Mouse (Mus musculus): ENCODE results near the gene Pes1.
"Not testable (repeated sequence)": the region's sequence is repeated elsewhere in the genome, so short reads cannot be mapped to it uniquely, and the experiment has no call there.

Gene Pes1

DNA sequence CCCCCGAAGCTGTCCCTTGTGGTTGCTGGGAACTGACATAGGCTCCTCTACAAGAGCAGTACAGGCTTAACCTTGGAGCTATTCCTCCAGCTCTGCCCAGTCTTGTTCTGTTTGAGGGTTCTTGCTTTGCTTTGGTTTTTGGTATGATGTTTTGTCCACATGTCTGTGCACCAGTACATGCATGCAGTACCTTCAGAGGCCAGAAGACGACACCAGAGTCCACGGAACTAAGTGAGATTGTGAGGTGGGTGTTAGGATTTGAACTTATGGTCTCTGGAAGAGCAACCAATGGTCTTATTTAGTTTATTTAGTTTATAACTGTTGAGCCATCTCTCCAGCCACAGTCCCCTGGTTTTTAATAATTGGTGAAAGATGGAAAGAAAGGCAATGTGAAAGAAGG, 42.7 kb downstream of the Pes1 start:
- no peak for DNase-seq (ENCODE audit: low spot score in 2 of 2)

DNA sequence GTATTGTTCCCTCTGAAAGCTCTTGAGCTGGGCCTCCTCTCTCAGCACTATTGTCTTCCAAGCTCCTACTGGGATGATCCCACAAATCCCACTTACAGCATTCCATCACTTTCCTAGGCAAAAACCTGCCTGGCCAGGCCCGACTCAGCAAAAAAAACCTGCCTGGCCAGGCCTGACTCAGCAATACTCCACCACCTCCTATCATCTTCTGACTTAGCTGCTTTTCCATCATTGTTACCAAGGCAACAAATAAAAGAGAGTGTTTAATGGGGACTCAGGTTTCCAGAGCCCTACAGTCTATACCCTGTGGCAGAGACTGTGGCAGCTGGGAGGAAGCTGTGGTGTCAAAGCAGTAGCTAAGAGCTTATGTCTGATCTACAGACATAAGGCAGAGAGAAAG, 48.8 kb downstream of the Pes1 start:
- DNase-seq (ENCODE audit: low spot score in 2 of 2), result no peak

DNA sequence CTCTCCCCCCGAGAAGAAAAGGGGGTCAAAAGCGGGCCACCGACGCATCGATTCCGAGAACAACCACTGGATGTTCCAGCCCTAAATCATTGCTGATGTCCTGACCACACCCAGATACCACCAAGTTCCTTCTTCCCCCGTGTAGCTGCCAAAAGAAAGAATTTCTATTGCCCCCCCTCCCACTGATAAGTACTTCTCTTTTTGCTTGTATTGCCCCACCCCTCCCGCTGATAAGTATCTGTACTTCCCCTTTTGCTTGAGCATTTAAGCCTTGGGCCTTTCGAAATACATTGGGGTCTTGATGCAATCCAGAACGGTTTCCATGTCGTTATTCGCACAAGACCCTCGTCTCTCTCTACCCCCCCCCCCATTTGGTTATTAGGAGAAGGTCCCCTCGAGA, 52.0 kb downstream of the Pes1 start:
- DNase-seq (ENCODE audit: low spot score in 2 of 2), result not testable (repeated sequence)

DNA sequence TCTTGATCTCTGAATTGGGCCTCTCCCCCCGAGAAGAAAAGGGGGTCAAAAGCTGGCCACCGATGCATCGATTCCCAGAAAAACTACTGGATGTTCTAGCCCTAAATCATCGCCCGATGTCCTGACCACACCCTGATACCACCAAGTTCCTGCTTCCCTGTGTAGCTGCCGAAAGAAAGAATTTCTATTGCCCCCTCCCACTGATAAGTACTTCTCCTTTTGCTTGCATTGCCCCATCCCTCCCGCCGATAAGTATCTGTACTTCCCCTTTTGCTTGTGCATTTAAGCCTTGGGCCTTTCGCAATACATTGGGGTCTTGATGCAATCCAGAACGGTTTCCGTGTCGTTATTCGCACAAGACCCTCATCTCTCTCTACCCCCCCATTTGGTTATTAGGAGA, 58.3 kb downstream of the Pes1 start:
- DNase-seq (ENCODE audit: low spot score in 2 of 2), result not testable (repeated sequence)

DNA sequence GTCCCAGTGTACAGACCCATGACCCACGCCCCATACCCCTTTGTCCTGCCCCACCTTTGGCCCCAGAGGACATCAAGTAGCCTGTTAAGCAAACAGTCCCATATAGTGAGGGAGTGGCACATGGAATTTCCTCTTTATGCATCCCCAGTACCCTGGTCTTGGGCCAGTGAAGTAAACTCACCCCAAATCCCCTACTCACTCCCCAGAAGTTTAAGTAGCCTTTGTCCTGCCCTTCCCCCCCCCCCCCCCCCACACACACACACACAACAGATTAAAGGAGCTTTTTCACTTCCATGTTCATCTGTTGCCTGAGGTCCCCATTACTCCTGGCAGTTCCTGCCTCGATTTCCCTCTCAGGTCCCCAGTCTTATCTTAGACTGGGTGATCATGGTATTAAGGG, 59.5 kb downstream of the Pes1 start:
- no peak for DNase-seq (ENCODE audit: low spot score in 2 of 2)

DNA sequence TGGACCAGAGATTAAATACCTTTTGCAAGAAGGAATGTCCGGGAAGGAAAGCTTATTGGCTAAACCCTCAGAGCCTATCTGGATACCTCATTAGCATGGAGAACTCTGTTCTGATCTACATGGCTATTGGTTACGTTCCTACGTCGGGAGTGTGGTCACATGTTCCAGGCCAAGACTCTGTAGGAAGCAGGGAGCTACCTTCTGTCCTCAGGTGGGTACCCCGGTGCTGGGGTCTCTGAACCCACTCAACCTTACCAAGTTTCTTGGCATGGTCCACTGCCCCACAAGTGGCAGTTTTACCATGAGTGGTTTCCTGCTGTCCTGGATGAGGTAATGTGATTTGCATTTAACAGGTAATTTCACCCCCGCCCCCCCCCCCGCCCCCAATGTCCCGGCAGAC, 63.3 kb downstream of the Pes1 start:
- no peak for DNase-seq (ENCODE audit: low spot score in 2 of 2)

DNA sequence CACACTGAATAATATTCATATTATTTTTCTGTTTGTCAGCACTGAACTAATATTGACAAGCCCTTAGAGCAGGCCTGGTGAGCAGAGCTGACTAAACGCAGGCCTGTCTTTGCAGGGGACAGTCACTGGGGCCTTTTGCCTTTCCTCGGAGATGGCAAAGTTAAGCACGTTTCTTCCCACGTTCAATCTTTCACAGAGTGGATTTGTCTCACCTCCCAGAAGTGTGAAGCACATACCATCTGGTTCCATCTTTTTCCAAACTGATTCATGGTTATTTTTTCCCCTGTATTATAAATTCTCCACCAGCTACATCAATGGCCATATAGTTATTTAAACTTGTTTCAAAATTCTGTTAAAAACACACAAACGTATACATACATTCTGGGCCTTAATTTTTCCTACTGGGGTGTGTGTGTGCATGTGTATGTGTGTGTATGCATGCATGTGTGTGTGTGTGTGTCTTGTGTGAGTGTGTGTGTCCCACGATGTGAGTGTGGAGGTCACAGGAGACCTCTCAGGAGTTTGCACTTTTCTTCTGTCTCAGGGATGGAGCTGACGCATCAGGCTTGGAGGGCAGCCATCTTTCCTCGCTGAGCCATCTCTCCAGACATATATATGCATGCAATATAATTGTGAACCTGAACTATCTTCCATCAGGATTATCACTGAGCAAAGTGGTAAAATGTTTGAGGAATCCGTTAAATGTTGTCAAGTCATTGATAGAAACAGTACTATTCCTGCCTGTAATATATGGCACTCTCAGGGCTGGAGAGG, 64.0 kb downstream of the Pes1 start:
- DNase-seq (ENCODE audit: low spot score in 2 of 2), result peak in 1 of 2 experiments; percentile 16

DNA sequence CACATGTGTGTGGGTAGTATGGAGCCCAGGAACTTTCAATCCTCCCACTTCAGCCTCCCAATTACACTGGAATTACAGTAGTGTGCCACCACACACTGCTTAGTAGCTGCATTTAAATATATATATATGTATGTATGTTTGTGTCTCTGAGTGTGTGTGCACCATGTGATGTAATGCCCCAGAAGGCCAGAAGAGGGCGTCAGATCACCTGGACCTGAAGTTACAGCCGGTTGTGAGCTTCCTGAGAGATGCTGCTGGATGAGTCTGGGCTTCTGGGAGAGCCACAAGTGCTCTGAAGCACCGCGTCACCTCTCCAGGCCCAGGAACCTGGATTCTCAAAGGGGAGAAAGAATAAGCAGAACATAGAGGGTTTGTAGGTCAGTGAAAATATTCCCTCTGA, 65.6 kb downstream of the Pes1 start:
- DNase-seq (ENCODE audit: low spot score in 2 of 2), result no peak
